Mouse (Mus musculus): Measurements from ENCODE around the gene March4.

Gene March4

DNA sequence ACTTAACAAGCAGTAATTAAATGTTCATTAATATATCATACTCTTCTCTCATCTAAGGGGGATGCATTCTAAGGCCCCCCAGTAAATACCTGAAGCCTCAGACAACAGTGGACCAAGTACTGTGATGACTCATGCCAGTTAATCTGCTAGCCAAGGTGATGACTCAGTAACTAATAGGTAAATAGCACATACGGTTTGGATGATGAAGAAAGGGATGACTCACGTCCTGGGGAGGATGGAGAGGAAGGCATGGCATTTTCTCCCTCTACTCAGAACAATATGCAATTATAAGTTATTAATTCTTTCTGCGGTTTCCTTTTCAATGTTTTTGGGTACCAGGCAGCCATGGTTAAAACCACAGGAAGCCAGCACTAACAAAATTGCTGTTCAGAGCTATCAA lies 87.0 kb downstream of the March4 start:
- no peak for DNase-seq (ENCODE audit: low spot score)

DNA sequence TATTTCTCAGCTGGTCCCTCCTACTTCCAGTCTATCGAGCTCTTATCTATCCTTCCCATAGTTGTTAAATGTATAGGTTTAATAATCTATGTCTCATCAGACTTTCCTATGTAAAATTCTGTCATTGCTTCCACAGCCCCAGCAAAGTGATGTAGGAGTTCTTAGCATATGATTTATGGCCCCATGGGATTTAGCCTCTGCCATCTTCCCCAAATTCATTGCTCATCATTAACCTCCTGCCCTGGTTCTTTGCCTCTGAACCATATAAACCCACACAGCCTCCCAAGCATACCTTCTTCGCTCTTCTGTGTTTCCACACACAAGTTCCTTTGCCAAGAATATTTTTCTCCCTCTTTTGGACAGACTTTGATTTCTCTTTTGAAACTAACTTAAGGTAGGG lies 94.0 kb downstream of the March4 start:
- no peak for DNase-seq (ENCODE audit: low spot score)

DNA sequence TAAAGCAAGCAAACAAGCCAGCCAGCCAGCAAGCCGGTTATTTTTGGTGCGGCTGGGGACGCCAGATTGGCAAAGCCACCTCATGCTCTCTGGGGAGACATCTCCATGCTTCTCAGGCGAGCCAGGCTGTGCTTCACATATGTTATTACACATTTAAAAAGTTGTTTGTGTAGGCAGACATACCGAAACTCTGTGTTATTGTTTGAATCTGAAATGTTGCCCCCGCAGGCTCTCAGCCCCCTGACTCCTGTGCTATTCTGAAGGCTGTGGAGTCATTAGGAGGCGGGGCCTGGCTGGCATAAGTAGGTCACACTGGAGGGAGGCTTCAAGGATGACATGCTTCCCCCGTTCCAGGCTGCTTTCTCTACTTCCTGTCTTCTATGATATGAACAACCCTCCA lies 97.6 kb downstream of the March4 start:
- peak; percentile 25 for DNase-seq (ENCODE audit: low spot score)

DNA sequence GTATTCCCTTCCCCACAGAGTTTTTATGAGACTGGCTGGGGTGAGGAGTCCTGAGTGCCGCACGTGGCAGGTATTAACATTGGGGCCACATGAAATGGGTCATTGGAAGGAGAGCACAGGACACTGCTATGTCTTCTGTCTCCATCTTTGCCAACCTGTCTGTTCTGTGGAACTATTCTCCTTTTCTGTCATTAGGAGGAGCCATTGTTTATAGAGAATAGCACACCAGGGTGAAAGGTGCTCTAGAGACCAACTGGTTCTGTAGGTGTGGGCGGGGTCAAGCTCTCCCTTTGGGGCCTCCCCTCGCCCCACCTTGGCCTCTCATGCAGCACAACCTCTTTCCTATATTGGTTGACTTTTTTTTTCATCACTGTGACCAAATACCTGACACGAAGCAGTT lies 99.8 kb downstream of the March4 start:
- DNase-seq (ENCODE audit: low spot score), result no peak

DNA sequence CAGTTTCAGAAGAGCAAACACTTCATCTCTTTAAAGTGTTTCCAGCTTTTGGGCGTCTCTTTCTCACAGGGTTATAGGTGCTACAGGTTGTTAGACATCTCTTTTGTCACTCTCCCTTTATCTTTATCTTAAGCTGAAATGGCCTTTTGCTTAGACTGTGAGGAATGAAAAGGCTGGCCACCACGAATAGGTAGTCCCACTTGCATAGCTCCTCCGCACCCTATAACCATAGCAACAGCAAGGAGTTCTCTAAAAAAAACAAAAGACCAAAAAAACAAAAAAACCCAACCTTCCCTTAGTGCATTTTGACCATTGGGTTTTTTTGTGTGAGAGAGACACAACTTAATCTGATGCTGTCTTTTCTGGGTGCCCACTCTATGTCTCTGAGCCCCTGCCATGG lies 102.2 kb downstream of the March4 start:
- no peak for DNase-seq (ENCODE audit: low spot score)

DNA sequence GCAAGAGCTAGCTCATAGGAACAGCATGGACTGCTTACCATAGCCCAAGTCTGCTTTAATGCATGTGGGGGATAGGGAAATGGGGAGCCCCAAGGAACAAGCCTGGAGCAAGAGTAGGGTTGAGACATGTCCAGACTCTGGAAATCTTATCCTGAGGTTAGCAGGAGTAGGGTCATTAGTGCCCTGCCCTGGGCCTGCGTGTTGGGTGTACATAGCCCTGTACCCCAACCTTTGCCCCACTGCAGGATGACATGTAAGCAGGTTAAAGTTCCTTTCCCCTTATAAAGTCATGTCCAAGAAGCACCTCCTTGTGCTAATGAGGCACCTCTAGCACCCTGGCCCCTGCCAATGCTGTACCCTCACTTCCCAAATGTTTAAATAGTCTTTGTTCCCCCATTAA lies 104.2 kb downstream of the March4 start:
- no peak for DNase-seq (ENCODE audit: low spot score)

DNA sequence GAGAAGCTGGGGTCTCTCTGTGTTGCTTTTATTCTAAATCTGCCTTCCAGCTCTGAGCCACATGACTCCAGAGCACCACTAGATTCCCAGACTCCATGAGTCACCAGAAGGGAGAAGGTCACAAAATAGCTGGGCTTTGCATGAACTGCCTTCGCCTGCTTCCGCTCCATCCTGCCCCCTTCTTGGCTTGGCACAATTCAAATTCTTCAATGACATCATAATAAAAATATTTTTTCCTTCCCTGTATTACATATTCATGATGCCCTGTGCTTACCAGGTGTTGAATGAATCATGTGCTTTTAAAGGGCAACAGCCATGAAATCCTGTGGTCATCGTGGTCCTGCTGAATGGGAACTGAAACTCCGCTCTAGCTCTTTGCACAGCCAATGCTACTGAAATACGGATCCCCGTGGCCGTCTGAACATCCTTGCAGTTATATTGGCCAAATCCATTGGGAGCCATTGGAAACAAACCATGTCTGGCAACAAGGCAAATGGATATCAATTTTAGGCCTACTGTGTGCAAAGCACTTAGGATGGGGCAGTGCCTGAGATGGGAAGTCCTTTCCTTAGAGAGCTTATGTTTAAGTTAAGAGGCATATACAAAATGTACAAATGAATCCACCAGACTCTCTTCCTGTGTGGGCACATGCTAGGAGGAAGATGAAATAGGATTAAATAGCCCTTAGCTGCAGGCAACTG lies 107.5 kb downstream of the March4 start:
- no peak for DNase-seq (ENCODE audit: low spot score)

DNA sequence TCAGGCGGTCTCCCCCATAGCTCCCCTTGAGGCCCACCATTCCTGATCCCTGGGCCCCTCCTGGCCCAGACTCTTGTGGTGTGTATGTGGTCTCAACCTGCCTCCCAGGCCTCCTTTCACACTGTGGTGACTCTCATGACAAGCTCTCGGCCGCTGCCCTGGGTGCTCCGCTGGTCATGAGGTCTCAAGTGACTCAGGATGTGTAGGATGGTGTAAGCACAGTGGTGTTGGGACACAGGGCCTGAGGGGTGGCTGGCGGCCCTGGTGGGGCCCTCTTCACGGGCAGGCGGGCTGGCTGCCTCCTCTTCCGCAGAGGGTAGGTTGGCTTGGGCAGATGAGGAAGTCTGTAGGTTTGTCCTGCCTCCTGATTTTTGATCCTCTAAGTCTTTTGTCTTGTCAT lies 108.2 kb downstream of the March4 start:
- no peak for DNase-seq (ENCODE audit: low spot score)

DNA sequence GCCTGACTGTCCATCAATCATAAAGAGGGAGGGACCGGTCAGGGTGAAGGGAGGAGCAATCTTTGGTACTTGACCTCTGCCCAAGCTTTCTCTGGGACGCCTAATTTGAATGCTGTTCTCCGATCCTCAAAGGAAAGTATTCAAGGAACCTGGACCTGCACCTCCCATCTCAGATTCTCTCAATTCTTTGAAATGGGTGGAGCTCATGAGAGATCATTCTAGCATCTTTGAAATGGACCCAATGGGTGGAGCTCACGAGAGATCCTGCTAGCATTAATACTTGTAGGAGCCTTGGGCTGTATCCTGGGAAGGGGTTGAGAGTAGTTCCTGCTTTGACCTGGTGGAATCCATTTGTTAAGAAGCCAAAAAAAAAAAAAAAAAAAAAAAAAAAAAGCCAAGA lies 110.3 kb downstream of the March4 start:
- DNase-seq (ENCODE audit: low spot score), result no peak

DNA sequence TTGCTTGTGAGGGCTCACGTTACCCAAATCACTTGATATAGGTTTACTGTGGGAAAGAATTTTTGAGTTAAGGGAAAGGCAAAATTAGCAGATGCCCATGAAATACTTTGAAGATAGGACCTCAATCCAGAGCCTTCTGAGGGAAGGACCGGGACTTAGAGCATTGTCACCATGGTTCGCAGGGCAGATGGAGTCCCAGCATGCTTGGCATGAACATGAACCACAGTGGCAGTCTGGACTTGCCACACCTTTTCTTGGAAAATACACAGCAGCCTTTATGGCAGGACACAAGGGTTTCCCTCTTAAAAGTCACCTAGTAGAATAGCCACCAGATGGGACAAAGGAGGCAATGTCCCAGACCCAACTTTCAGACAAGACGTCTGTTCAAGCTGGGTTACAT lies 114.6 kb downstream of the March4 start:
- no peak for DNase-seq (ENCODE audit: low spot score)

DNA sequence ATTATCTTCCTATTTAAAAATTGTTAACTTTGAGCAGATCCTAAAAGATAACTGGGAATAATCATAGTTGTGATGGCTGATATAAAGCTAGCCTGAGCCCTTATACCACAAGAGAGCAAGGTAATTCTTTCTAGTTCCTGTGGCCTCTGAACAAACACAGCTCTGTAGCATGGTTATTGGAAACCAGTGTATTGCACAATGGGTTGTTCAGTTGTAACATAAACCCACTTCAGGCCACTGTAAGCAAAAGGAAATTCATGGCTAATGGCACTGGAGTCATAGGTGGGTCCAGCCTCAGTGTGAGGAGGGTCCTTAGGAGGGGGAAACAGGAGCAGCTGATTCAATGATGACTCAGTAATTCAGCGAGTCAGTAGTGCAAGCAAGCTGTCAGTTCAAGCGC lies 116.5 kb downstream of the March4 start:
- DNase-seq (ENCODE audit: low spot score), result no peak

DNA sequence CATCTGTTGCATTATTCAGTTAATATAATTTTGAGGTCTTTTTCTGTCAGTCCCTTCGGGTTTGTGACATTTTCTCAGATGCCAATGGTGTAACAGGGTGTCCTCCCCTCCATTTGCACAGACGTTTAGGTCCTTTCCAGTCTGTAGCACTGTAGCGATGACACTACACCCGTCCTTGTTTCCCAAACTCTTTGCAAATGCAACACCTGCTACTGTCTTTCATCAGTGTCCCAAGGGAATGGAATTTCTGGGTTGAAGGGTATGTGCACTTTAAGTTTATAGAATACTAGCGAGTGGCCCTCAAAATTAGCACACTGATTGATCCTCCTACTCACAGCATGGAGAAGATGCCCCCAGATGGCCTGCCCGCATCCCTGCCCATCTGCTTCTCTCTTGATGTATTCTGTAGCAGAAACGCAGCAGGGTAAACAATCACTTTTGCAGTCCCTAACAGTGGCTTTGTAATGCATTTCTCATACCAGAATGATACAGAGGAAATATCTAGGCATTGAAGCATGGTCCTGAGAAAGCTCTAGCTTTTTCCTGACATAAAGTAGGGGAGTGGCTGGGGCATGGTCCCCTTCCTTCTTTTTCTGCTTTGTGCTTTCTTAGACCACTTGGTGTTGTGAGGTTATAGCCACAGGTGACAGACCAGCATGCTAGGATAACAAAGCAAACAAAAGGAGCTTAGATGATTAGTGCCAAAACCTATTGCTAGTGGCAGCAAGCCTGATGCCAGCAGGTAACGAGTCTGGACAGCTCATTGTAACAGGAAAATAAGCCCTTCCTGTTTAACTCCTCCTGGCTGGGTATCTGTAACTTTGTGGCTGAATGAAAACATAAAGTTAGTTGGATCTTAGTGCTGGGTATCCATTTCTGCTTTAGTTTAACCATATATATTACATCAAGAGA lies 117.7 kb downstream of the March4 start:
- DNase-seq (ENCODE audit: low spot score), result no peak

DNA sequence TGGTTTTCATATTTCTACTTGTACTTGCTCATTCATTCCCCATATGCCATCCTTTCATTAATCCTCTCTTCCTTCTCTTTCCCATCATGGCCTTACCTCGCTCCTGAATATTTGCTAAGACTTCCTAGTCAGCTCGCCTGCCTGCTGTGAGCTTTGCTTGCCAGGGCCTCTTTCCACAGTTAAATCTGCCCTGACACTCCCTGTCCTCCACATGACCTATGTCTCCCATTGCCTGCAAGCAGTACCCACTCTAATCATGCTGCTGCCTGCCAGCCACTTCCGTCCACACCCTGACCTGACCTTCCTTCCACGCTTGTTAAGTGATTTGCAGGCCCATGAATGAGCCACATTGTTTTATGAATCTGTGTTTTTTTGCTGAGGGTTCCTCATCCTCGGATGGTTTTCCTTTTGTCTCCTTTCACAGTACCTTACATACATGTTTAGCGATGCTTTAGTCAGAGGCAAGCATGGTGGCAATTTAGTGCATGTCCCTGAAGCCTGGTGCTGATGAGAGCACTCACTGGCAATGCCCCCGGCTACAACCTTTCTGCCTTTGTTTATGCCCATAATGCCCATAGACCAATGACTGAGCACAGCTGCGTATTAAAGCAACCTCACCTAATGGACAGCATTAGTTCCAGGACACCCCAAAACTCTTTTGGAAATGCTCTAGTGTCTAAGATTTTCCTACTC lies 122.0 kb downstream of the March4 start:
- DNase-seq (ENCODE audit: low spot score), result no peak

DNA sequence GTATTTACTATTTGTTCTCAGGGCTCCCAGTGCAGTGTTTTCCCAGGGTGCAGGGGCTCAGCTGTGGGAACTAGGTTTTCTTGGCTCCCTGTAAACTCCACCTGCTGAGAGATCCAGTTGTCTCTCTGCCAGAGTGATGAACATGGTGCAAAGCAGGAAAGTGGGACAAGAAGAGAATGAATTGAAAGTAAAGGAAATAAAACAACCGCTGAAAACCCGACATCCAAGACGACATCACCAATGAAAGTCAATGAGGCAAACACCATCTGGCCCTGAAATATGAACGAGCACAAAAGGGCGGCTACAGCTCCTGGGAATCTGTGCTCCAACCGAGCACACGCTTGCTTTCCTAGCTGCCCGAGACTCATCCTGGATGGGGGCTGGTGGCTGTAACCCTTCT lies 122.6 kb downstream of the March4 start:
- DNase-seq (ENCODE audit: low spot score), result no peak

DNA sequence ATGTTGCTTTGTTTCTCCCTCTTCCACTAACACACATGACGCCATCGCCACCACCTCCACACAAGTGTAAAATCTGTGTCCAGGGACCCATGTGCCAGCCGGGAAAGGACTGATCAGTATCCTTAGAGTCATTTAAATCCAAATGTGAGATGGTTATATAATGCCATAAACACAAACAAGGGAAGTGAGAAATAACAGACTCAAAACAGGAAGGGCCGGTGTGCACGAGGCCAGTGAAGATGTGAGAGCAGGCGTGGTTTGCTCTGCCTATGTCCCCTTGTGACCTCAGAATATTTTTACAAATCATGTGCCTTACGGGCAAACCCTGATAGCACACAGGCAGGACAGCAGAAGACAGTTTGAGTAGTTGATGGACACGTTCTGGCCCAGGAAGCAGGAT lies 123.5 kb downstream of the March4 start:
- no peak for DNase-seq (ENCODE audit: low spot score)

DNA sequence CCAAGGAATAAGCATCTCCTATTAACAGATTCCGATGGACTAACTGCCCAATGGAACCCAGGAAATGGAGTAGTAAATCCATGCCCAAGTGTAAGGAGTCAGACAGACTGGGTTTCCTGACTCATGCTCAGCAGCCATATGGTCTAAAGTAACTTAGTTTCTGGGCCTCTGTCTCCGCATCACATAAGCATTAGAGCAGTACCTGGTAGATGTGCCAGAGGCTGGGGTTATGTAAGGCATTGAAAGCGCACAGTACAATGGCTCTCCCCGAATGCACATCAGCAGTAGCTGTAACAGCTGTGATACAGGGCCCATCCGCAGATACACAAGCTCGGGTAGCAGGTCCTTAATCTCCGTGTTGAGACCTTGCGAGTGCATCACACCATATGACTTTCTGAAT lies 125.6 kb downstream of the March4 start:
- no peak for DNase-seq (ENCODE audit: low spot score)

DNA sequence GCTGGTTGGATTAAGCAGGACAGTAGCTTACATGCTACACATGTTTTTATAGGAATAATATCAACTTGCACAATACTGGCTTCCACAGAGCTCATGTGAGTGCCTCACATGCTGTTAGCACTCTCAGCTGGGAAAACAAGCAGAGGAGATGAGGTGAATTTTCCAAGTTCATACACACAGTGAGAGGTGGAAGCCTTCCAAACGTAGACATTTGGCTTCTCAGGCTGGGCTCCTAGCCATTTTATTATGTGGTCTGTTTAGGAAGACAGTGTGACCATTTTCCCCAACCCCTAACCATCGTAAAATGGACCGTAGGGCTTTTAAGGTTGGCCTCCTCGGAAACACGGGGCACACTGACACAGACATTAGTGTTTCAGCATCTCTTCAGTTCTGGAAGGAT lies 126.8 kb downstream of the March4 start:
- DNase-seq (ENCODE audit: low spot score), result no peak

DNA sequence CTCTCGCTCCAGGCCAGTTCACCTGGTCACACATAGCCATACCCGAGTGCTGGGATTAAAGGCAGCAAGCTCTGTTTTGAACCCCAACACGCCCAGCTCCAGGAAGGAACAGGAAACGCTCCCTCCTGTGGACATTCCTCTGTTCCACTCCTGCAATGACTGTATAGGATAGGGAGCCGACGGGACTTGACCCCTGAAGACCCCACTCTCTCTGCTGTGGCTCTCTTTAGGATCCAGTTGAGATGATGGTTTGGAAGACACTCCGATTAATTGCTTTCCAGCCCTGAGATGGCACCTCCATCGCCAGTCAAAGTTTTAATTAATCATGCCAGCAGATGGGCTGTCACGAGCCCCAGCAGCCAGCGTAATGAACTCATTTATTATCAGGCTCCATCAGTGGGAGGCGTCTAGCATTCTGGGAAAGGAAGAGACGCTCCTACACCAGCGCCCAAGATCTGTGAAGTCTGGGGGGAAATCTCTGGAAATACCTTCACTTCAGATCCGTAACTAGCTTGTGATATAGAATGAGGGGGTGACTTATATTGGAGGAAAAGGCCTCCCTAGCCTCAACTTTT lies 130.1 kb downstream of the March4 start:
- no peak for DNase-seq (ENCODE audit: low spot score)

DNA sequence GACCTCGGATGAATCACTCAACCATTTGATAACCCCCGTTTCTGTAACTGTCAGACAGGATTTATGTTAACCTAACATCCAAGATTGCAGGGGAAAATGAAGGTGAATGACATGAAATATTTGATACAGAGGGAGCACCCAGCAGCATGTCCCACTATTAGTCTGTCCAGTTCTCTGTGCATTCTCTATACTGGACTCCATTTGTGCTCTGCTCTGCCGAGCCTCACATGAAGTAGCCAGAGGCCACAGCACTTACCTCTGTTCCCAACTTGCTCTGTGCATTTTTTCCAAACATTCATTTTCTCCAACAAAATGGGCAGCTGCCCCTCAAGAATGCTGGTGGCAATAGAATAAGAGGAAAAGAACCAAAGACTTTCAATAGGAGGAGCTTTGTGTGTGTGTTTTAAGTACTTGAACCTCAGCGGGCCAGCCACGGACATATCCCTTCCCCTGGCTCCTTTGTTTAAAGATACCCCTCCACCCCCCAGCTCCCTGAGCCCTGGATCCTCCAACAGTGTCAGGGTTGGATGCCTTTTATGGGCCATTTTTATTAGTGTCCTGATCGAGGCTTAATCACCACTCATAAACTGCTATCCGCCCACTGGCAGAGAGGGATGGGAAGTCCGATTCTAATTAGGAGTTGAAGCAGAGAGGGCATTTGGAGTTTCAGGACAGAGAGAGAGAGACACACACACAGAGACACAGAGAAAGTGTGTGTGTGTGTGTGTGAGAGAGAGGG lies 135.2 kb downstream of the March4 start:
- no peak for DNase-seq (ENCODE audit: low spot score)

DNA sequence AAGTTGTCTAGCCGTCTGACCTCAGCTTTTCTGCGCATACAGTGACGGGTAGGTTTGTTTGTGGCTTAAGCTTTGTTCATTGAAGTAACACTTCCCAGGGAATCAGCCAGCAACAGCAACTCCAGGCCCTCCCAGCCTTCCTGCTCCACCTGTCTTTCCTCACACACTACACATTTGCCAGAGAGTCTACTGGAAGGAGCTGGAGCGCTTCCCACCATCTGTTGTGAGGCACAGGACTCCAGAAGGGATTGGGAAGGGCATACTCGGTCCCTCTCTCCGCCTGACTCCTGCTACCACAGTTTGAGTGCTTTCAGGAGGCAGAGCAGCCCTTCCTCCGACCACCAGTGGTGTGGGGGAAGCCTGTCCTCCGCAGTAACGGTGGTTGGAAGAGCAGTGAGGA lies 136.1 kb downstream of the March4 start:
- DNase-seq (ENCODE audit: low spot score), result no peak

DNA sequence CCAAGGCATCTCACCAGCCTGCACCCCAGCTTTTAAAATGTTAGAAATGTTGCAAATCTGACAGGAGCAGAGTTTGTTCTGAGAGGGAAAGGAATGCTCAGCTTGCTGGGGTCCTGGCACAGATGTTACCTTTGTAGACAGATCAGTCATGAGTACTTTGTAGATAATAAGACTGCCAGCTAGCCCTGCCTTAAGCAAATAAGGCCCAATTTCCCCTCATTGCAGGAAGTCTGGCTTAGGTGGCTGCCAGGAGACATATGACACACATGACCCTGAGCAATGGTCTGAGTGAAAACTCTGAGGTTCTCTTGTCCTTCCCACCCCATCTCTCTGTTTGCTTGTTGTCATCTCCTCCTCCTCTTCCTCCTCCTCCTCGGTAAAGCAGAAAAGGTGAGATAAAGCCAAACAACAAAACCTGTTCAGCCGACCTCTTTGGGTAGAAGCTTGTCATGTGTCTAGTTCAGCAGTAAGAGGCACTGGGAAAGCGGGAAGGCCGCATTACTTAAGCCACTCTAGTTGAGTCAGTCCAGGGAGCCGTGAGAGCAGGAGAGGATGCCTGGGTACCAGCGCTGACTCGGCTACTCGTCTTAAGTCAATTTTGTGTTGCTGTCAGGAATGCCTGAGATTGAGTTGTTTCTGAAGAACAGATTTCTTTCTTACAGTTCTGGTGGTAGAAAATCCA lies 136.9 kb downstream of the March4 start:
- DNase-seq (ENCODE audit: low spot score), result no peak

Data from left cerebral cortex, adult 11 months (tissue).